Mouse (Mus musculus): ENCODE data around the gene Akap12.

The Akap12 gene

GRCm38 (mm10) chr10:4364618-4365017 lies 98.4 kb downstream of the Akap12 start:
- no peak for DNase-seq

- no peak for DNase-seq
Measured at GRCm38 (mm10) chr10:4370105-4370504, 103.9 kb downstream of the Akap12 start.

- DNase-seq = peak; percentile 54
Measured at GRCm38 (mm10) chr10:4372011-4372410, 105.8 kb downstream of the Akap12 start.

- no peak for DNase-seq
Measured at GRCm38 (mm10) chr10:4373558-4373957, 107.4 kb downstream of the Akap12 start.

GRCm38 (mm10) chr10:4374239-4374638 lies 108.1 kb downstream of the Akap12 start:
- DNase-seq = no peak

GRCm38 (mm10) chr10:4374734-4375133 lies 108.6 kb downstream of the Akap12 start:
- no peak for DNase-seq

- DNase-seq = no peak
Measured at GRCm38 (mm10) chr10:4375267-4375666, 109.1 kb downstream of the Akap12 start.

GRCm38 (mm10) chr10:4376461-4376860 lies 110.3 kb downstream of the Akap12 start:
- DNase-seq = peak; percentile 53

- DNase-seq = no peak
Measured at GRCm38 (mm10) chr10:4376931-4377330, 110.8 kb downstream of the Akap12 start.

- peak; percentile 39 for DNase-seq
Measured at GRCm38 (mm10) chr10:4380748-4381147, 114.6 kb downstream of the Akap12 start.

- no peak for DNase-seq
Measured at GRCm38 (mm10) chr10:4384244-4384643, 118.1 kb downstream of the Akap12 start.

- DNase-seq = peak; percentile 98
Measured at GRCm38 (mm10) chr10:4386609-4387591, 120.7 kb downstream of the Akap12 start.

- peak; percentile 82 for DNase-seq
Measured at GRCm38 (mm10) chr10:4387701-4388383, 121.7 kb downstream of the Akap12 start, which contains the start of gene Zbtb2. Gene Zbtb2 (minus strand): TSS chr10:4388108.

GRCm38 (mm10) chr10:4388384-4388745 lies 122.2 kb downstream of the Akap12 start:
- no peak for DNase-seq

- DNase-seq = no peak
Measured at GRCm38 (mm10) chr10:4389036-4389435, 122.9 kb downstream of the Akap12 start.

GRCm38 (mm10) chr10:4389461-4390112 lies 123.4 kb downstream of the Akap12 start:
- no peak for DNase-seq

- no peak for DNase-seq
Measured at GRCm38 (mm10) chr10:4390550-4390949, 124.4 kb downstream of the Akap12 start.

- no peak for DNase-seq
Measured at GRCm38 (mm10) chr10:4391076-4391475, 124.9 kb downstream of the Akap12 start.

GRCm38 (mm10) chr10:4391851-4392250 lies 125.7 kb downstream of the Akap12 start:
- DNase-seq = peak; percentile 54

GRCm38 (mm10) chr10:4395321-4395720 lies 129.1 kb downstream of the Akap12 start:
- DNase-seq = no peak

- DNase-seq = no peak
Measured at GRCm38 (mm10) chr10:4398058-4398457, 131.9 kb downstream of the Akap12 start.

- peak; percentile 54 for DNase-seq
Measured at GRCm38 (mm10) chr10:4404895-4405491, 138.8 kb downstream of the Akap12 start.

GRCm38 (mm10) chr10:4405511-4405910 lies 139.3 kb downstream of the Akap12 start:
- DNase-seq = no peak

Data from kidney, postnatal 10 days (tissue).